Mouse (Mus musculus): ENCODE measurements at regions not wholly inside any gene's neighbourhood (a gene's known extent, or its start where the extent isn't known, plus 50 kb on each side); places are given as distances from the start of the nearest gene placed in this dataset.

DNA sequence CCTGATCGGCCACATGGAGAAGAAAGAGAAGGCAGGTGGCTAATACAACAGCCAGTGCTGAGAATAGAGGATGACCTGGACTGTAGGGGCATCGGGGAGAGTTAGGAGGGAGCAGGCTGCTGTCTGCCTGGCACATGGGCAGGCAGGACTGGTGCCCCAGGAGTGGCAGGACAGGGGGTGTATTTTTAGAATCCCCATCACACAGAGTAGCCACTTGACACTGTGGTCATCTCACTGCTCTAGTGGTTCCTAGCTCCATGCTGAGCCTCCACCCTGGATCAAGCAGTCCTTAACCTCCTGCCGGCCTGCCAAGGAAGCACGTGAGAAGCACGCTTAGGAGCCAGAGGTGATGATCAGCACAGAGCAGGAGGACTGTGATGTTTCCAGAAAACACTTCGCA lies 119.7 kb downstream of the Sec61b start:
- Histone ChIP-seq H3K4me1 (ENCODE audit: control insufficient read depth, insufficient read depth, low read length) (no peaks in the 10 kb centered on the region), H3K4me3 (ENCODE audit: insufficient read depth, low read length) (no peak overlapping the region)
- TF ChIP-seq CTCF (IDR thresholded peaks at IDR 0.05; ENCODE audit: low read depth, low read length) = no peak
- no peak for TF ChIP-seq POLR2A (IDR thresholded peaks at IDR 0.05; ENCODE audit: borderline replicate concordance, low read depth, low read length)

DNA sequence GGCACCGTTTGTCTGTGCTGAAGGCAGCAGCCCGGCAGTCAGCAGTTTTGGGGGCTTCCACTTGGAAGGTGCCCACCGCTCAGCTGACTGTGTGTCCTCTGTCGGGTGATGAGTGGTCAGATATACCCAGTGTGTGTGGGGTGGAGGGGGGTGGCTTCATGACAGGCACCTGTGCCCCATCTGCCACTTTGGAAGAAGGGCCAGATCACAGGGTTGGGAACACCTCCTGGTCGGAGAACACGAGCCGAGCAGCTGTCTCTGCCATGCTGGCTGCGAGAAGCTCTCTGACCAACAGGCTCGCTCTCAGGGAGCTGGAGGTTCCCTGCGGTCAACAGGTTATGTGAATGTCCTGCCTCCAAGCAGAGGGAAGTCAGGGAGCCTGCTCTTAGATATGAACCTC lies 121.4 kb downstream of the Sec61b start:
- no peak overlapping the region for H3K4me3 ChIP-seq (ENCODE audit: insufficient read depth, low read length)
- TF ChIP-seq POLR2A (IDR thresholded peaks at IDR 0.05; ENCODE audit: borderline replicate concordance, low read depth, low read length) (no peak), CTCF (IDR thresholded peaks at IDR 0.05; ENCODE audit: low read depth, low read length) (no peak)
- no peak overlapping the region for H3K27ac ChIP-seq (ENCODE audit: insufficient read depth, low read depth, low read length)
- H3K4me1 ChIP-seq (ENCODE audit: control insufficient read depth, insufficient read depth, low read length) = no peaks in the 10 kb centered on the region

More for the DNA sequence above, 119.7 kb downstream of the Sec61b start:
- H3K27ac ChIP-seq (ENCODE audit: insufficient read depth, low read depth, low read length) = no peak overlapping the region

DNA sequence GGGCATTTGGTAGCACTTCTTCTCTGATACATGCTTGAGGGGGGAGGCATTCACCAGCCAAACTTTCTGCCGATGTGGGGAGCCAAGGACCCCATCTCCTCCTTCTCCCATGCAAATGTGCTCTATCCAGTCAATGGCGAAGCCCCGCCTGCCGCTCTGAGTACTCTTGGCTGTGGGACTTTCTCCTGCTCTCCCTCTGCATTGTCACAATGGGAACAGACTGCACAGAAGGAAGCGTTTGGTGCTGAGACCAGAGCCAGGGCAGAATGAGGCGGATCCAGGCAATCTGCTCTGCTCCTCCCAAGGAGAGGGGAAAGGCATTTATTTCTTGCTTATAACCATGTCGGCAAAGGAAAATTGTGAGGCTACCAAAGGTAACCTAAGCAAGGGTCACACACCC lies 123.1 kb downstream of the Sec61b start:
- H3K4me3 ChIP-seq (ENCODE audit: insufficient read depth, low read length) = no peak overlapping the region
- H3K4me1 ChIP-seq (ENCODE audit: control insufficient read depth, insufficient read depth, low read length) = peaks cover 3% of the 10 kb centered on the region; the same call in 1 of the 2 replicates
- TF ChIP-seq POLR2A (IDR thresholded peaks at IDR 0.05; ENCODE audit: borderline replicate concordance, low read depth, low read length) = no peak
- no peak for TF ChIP-seq CTCF (IDR thresholded peaks at IDR 0.05; ENCODE audit: low read depth, low read length)
- H3K27ac ChIP-seq (ENCODE audit: insufficient read depth, low read depth, low read length) = no peak overlapping the region

DNA sequence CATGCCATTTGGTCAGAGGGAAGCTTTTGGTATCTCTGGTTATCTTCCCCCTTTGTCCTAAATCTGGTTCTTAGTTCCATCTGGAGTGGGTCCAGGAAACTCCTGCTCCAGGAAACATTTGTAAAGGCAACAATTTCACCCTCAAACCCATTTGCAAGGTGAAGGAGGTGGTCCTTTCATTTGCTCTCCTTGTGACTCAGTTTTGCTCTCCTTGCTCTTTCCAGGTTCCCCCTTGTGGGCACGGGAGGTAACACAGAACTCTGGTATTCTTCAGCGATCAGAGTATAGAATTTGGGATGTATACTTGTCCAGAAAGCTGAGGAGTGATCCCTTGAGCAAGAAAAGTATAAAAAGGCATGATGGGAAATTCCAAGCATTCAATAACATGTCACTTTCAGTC lies 123.8 kb downstream of the Sec61b start:
- TF ChIP-seq CTCF (IDR thresholded peaks at IDR 0.05; ENCODE audit: low read depth, low read length) (no peak), POLR2A (IDR thresholded peaks at IDR 0.05; ENCODE audit: borderline replicate concordance, low read depth, low read length) (no peak)
- Histone ChIP-seq H3K4me1 (ENCODE audit: control insufficient read depth, insufficient read depth, low read length) (peaks cover 7% of the 10 kb centered on the region), H3K27ac (ENCODE audit: insufficient read depth, low read depth, low read length) (no peak overlapping the region), H3K4me3 (ENCODE audit: insufficient read depth, low read length) (no peak overlapping the region)

DNA sequence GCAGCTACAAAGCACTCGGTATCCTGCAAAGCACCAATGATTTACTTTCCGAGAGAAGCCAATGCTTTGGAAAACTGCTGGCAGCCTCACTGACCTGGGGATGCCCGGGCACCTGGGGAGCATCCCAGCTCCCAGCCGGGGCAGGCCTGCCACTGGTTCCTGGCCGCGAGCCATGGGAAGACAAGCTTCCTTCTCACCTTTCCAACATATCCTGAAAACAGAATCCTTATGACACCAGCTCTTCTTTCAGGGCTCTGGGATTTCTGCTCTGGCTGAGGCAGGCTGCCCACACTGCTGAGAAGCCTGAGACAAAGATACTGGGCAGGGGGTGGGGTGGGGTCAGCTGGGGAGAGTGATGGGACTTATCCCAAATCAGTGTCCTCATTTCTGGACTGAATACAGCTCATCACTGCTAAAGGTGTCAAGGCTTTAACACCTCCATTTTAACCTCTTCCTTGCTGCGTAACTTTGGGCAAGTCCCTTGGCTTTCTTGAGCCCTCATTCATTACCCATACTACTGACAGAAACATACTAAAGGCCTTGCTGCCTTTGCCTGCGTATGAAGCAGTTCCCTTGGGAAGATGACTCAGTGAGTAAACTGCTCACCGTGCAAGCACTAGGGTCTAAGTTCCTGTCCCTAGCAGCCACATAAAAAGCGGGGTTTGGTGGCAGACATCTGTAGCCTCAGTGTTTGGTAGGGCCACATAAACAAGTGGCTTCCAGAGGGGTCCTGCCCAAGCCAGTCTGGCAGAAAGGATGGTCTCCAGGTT lies 127.0 kb downstream of the Sec61b start:
- H3K4me3 ChIP-seq (ENCODE audit: insufficient read depth, low read length) = no peak overlapping the region
- TF ChIP-seq CTCF (IDR thresholded peaks at IDR 0.05; ENCODE audit: low read depth, low read length) = no peak
- TF ChIP-seq POLR2A (IDR thresholded peaks at IDR 0.05; ENCODE audit: borderline replicate concordance, low read depth, low read length) = no peak

DNA sequence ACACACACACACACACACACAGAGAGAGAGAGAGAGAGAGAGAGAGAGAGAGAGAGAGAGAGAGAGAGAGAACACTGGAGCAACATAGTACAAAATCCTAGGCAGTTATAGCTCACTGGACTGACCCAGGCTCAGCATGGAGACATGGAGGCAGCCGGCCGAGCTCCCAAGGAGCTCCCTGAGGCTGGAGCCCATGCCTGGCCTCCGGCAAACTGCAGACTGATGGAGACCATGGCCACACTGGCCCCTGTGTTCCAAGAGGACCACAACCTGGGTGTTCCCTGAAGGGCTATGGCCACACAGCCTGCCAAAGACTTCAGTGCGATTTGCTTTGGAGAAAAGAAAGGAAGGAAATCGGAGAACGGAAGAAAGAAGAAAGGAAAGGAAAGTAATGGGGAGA lies 128.9 kb downstream of the Sec61b start:
- Histone ChIP-seq H3K4me3 (ENCODE audit: insufficient read depth, low read length) (peak overlapping the region; percentile 49), H3K4me1 (ENCODE audit: control insufficient read depth, insufficient read depth, low read length) (peaks cover 10% of the 10 kb centered on the region), H3K27ac (ENCODE audit: insufficient read depth, low read depth, low read length) (no peak overlapping the region)
- TF ChIP-seq POLR2A (IDR thresholded peaks at IDR 0.05; ENCODE audit: borderline replicate concordance, low read depth, low read length) = no peak
- TF ChIP-seq CTCF (IDR thresholded peaks at IDR 0.05; ENCODE audit: low read depth, low read length) = no peak

More for the DNA sequence above, 127.0 kb downstream of the Sec61b start:
- H3K27ac ChIP-seq (ENCODE audit: insufficient read depth, low read depth, low read length) = no peak overlapping the region
- H3K4me1 ChIP-seq (ENCODE audit: control insufficient read depth, insufficient read depth, low read length) = peaks cover 10% of the 10 kb centered on the region

DNA sequence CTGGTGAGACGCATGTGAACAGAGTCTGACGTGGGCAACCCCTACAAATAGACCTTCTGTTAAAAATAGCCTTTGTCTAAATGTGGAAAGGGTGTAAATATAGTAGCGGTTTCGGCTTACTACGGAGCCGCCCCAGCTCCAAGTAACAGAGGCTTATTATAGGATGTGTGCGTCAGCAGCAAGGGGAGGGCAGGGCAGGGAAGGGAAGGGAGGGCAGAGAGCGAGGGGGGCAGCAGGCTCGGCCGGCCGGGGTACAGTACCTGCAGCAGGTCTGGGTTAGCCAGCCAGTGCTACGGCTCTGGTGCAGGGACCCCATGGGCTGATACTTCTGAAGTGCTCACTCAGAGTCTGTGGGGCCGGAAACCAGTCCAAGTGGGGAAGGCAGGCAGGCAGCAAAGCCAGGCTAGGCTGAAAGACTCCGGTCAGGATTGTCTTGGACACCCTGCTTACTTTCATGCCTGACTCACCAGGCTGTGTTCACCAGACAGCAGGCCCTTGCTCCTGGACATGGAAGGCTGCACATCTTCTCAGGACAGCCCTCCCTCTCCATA lies 129.5 kb downstream of the Sec61b start:
- Histone ChIP-seq H3K4me3 (ENCODE audit: insufficient read depth, low read length) (peak overlapping the region; percentile 49), H3K27ac (ENCODE audit: insufficient read depth, low read depth, low read length) (no peak overlapping the region), H3K4me1 (ENCODE audit: control insufficient read depth, insufficient read depth, low read length) (peaks cover 10% of the 10 kb centered on the region)
- no peak for TF ChIP-seq CTCF (IDR thresholded peaks at IDR 0.05; ENCODE audit: low read depth, low read length)
- TF ChIP-seq POLR2A (IDR thresholded peaks at IDR 0.05; ENCODE audit: borderline replicate concordance, low read depth, low read length) = no peak

DNA sequence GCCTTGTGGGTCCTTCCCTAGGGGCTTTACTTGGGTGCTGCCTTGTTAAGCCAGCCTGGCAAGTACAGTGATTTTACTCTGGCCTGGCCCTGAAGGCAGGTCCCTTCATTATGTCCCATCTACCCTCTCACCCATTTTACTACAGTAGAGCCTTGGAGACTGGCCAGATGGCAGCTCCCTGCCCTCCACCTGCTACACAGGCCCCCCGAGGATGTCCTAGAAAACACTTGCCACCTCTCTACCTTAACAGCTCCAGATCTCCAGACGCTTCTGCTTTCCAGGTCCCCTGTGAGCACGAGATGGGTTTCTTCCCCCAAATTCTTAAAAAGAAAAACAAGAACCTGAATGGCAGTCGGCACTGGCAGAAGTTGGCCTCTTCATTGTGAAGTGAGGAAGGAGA lies 131.2 kb downstream of the Sec61b start:
- no peak overlapping the region for H3K27ac ChIP-seq (ENCODE audit: insufficient read depth, low read depth, low read length)
- TF ChIP-seq POLR2A (IDR thresholded peaks at IDR 0.05; ENCODE audit: borderline replicate concordance, low read depth, low read length) (no peak), CTCF (IDR thresholded peaks at IDR 0.05; ENCODE audit: low read depth, low read length) (no peak)

DNA sequence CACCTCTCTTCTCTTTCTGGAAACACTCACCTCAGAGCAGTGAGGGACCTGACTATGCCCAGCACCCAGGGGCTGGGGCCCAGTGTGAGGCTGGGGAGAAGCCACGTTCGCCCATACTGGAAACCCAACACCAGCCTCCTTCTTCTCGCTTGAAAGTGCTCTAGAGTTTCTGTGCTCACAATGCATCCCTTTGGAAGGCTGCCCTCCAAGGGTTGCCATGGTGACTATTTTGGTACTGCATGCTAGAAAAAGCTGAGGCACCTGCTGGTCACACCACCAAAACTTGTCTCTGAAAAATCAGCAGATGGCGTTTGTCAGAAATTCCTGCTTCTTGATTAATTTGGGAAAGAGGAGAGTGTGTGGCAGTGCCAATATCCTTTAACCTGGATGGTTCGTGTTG lies 134.2 kb downstream of the Sec61b start:
- Histone ChIP-seq H3K4me1 (ENCODE audit: control insufficient read depth, insufficient read depth, low read length) (no peaks in the 10 kb centered on the region), H3K4me3 (ENCODE audit: insufficient read depth, low read length) (no peak overlapping the region), H3K27ac (ENCODE audit: insufficient read depth, low read depth, low read length) (no peak overlapping the region)
- TF ChIP-seq CTCF (IDR thresholded peaks at IDR 0.05; ENCODE audit: low read depth, low read length) (no peak), POLR2A (IDR thresholded peaks at IDR 0.05; ENCODE audit: borderline replicate concordance, low read depth, low read length) (no peak)

More for the DNA sequence above, 131.2 kb downstream of the Sec61b start:
- Histone ChIP-seq H3K4me1 (ENCODE audit: control insufficient read depth, insufficient read depth, low read length) (peaks cover 10% of the 10 kb centered on the region), H3K4me3 (ENCODE audit: insufficient read depth, low read length) (no peak overlapping the region)

DNA sequence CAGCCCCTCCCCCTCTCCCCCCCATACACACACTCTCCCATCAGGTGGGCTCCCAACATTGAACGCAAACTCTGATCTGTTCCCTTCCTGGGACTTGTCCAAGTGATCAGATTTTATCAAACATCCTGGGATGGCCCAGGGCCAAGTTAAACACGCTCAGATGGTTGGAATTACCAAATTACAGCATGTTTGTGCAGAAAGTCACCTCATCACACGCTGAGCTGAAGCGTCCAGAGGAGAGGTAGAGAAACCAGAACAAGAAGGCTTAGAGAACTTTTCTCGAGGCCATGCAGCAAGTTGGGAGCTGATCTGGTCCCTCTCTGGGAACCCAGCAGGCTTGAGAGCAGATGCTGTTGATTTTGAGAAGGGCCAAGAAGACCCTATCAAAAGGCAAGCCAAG lies 136.5 kb downstream of the Sec61b start:
- no peak for TF ChIP-seq CTCF (IDR thresholded peaks at IDR 0.05; ENCODE audit: low read depth, low read length)
- TF ChIP-seq POLR2A (IDR thresholded peaks at IDR 0.05; ENCODE audit: borderline replicate concordance, low read depth, low read length) = no peak
- no peaks in the 10 kb centered on the region for H3K4me1 ChIP-seq (ENCODE audit: control insufficient read depth, insufficient read depth, low read length)
- H3K4me3 ChIP-seq (ENCODE audit: insufficient read depth, low read length) = no peak overlapping the region
- no peak overlapping the region for H3K27ac ChIP-seq (ENCODE audit: insufficient read depth, low read depth, low read length)
